In genomic region chr4:124443613-124444108, GRCm38 (mm10) we compare ENCODE assay signal across 13 mouse cellular contexts.
DNase-seq lines count a peak whose midpoint lies in the region; ATAC-seq lines count a peak whose summit lies in the region.
"Had no signal": no experiment of that assay in that cellular context is flagged by ENCODE, and none has a peak within 500 bp of the region (broad histone marks: within the 10 kb centered on the region; RNA-seq: fewer than 3 reads in every experiment).

No protein-coding gene starts in this region.

- ATAC-seq in heart, embryonic 12.5 days (ENCODE audit: insufficient number of reproducible peaks, low FRiP score) = no peak
- ATAC-seq in midbrain, embryonic 11.5 days (ENCODE audit: low FRiP score) = peak; percentile 65
- ATAC-seq in neural tube, embryonic 15.5 days (ENCODE audit: low FRiP score) = no peak

- WGBS in heart, embryonic 12.5 days = 2% methylated on average over 7 of the region's 10 CpGs
- WGBS in hindbrain, embryonic 10.5 days = 3% methylated on average over 10 of the region's 10 CpGs
- under 1% methylated on average over 10 of the region's 10 CpGs for WGBS in midbrain, embryonic 11.5 days
- WGBS in neural tube, embryonic 15.5 days = 2% methylated on average over 10 of the region's 10 CpGs

- intact Hi-C loops in gastrocnemius, postnatal 36 days (cut with DNase I) = no loop called here

- peaks cover 68% of the 10 kb centered on the region for H3K27me3 ChIP-seq in heart, embryonic 12.5 days (replicated peaks)
- H3K27me3 ChIP-seq in hindbrain, embryonic 10.5 days (ENCODE audit: insufficient read depth, poor library complexity, severe bottlenecking) = peaks cover 86% of the 10 kb centered on the region
- H3K27me3 ChIP-seq in midbrain, embryonic 11.5 days (ENCODE audit: control insufficient read depth, insufficient read depth, low read length) = peaks cover 33% of the 10 kb centered on the region
- H3K27me3 ChIP-seq in neural tube, embryonic 15.5 days (replicated peaks) = peaks cover 61% of the 10 kb centered on the region

- no peak overlapping the region for H3K4me3 ChIP-seq in heart, embryonic 12.5 days
- H3K4me3 ChIP-seq in hindbrain, embryonic 10.5 days = peak overlapping the region; percentile 23; the same call in 1 of the 2 replicates
- no peak overlapping the region for H3K4me3 ChIP-seq in midbrain, embryonic 11.5 days (ENCODE audit: low read depth, low read length)
- H3K4me3 ChIP-seq in neural tube, embryonic 15.5 days (replicated peaks) = no peak overlapping the region
- H3K4me3 ChIP-seq: limb, embryonic 15.5 days had no signal

- no peaks in the 10 kb centered on the region for H3K9me3 ChIP-seq in heart, embryonic 12.5 days (replicated peaks)
- no peaks in the 10 kb centered on the region for H3K9me3 ChIP-seq in hindbrain, embryonic 10.5 days
- H3K9me3 ChIP-seq in midbrain, embryonic 11.5 days (ENCODE audit: control insufficient read depth, low read length) = no peaks in the 10 kb centered on the region
- H3K9me3 ChIP-seq in neural tube, embryonic 15.5 days (replicated peaks) = no peaks in the 10 kb centered on the region
- H3K9me3 ChIP-seq: G1E; limb, embryonic 15.5 days had no signal

- no peak overlapping the region for H3K4me2 ChIP-seq in heart, embryonic 12.5 days
- peak overlapping the region; percentile 19; the same call in 1 of the 2 replicates for H3K4me2 ChIP-seq in midbrain, embryonic 11.5 days
- peak overlapping the region; percentile 22 for H3K4me2 ChIP-seq in neural tube, embryonic 15.5 days
- H3K4me2 ChIP-seq: limb, embryonic 15.5 days had no signal

- no peak overlapping the region for H3K9ac ChIP-seq in heart, embryonic 12.5 days
- peak overlapping the region; percentile 33 for H3K9ac ChIP-seq in midbrain, embryonic 11.5 days (ENCODE audit: low read length)
- no peak overlapping the region for H3K9ac ChIP-seq in neural tube, embryonic 15.5 days (replicated peaks)
- H3K9ac ChIP-seq: limb, embryonic 15.5 days had no signal

- H3K36me3 ChIP-seq in heart, embryonic 12.5 days = no peaks in the 10 kb centered on the region
- no peaks in the 10 kb centered on the region for H3K36me3 ChIP-seq in hindbrain, embryonic 10.5 days
- H3K36me3 ChIP-seq in midbrain, embryonic 11.5 days (ENCODE audit: control insufficient read depth, insufficient read depth, low read length) = no peaks in the 10 kb centered on the region
- no peaks in the 10 kb centered on the region for H3K36me3 ChIP-seq in neural tube, embryonic 15.5 days
- H3K36me3 ChIP-seq: G1E; limb, embryonic 15.5 days had no signal

- peak; percentile 75 for DNase-seq in heart, adult 11 months
- peak; percentile 57 for DNase-seq in hindbrain, embryonic 10.5 days (ENCODE audit: low spot score)
- DNase-seq in midbrain, embryonic 11.5 days (ENCODE audit: low spot score, missing footprints) = peak; percentile 93
- DNase-seq in gastrocnemius, postnatal 36 days = no peak
- DNase-seq in lung, postnatal 10 days = no peak
- no peak for DNase-seq in gastrocnemius, postnatal 25 days
- DNase-seq: heart, postnatal 10 days; kidney, adult 2 months; thymus, adult 2 months had no signal

- peaks cover 8% of the 10 kb centered on the region; the same call in 1 of the 2 replicates for H3K4me1 ChIP-seq in heart, embryonic 12.5 days (replicated peaks)
- peaks cover 38% of the 10 kb centered on the region for H3K4me1 ChIP-seq in hindbrain, embryonic 10.5 days (replicated peaks)
- H3K4me1 ChIP-seq in midbrain, embryonic 11.5 days (ENCODE audit: control insufficient read depth, insufficient read depth, low read length) = peaks cover 32% of the 10 kb centered on the region
- H3K4me1 ChIP-seq in neural tube, embryonic 15.5 days = peaks cover 17% of the 10 kb centered on the region

- no peak overlapping the region for H3K27ac ChIP-seq in heart, embryonic 12.5 days (ENCODE audit: poor library complexity, severe bottlenecking)
- peak overlapping the region; percentile 70 for H3K27ac ChIP-seq in hindbrain, embryonic 10.5 days
- H3K27ac ChIP-seq in midbrain, embryonic 11.5 days (ENCODE audit: low read depth, low read length) = peak overlapping the region; percentile 63; the same call in 1 of the 2 replicates
- no peak overlapping the region for H3K27ac ChIP-seq in neural tube, embryonic 15.5 days (replicated peaks)
- H3K27ac ChIP-seq: limb, embryonic 15.5 days had no signal

Comparison
In these comparisons a context has a peak if more than half of its experiments do, and no peak if none do; other contexts are left out.
1. DNase-seq: peak in heart, adult 11 months (single experiment), hindbrain, embryonic 10.5 days (single experiment) and midbrain, embryonic 11.5 days (single experiment); none in gastrocnemius, postnatal 36 days (0 of 2), lung, postnatal 10 days (single experiment) and gastrocnemius, postnatal 25 days (single experiment).
2. H3K27ac ChIP-seq: peak in hindbrain, embryonic 10.5 days (single experiment) and midbrain, embryonic 11.5 days (single experiment); none in heart, embryonic 12.5 days (single experiment) and neural tube, embryonic 15.5 days (single experiment).